Mouse (Mus musculus): ENCODE measurements at regions not wholly inside any gene's neighbourhood (a gene's known extent, or its start where the extent isn't known, plus 50 kb on each side); places are given as distances from the start of the nearest gene placed in this dataset.

DNA sequence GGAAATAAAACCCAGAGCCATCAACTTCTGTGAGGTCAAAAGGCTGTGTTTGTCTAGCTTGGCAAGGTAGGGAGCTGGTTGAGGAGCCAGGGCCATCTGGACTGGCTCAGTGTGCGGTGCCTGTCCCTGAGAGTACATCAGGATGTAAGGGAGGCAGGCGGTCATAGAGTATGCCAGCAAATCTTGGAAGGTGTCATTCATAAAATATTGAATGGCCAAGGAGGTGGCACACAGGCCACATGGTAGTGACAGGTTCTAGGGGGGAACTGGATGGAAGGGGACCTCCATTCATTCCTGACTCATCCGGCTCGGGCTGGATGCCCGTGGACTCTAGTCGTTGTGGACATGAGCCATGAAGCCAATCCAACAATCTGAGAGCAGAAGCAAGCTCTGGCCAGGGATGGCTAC lies 252.0 kb downstream of the Sipa1l2 start:
- H3K27ac ChIP-seq (ENCODE audit: low read depth): no peak overlapping the region
- H3K9ac ChIP-seq (replicated peaks): no peak overlapping the region
- TF ChIP-seq EP300 (IDR thresholded peaks at IDR 0.05; ENCODE audit: low read depth) (no peak), CTCF (IDR thresholded peaks at IDR 0.05; ENCODE audit: low read depth) (no peak)
- ATAC-seq (no peak), DNase-seq (no peak)
- WGBS (ENCODE audit: insufficient replicate concordance): 80% methylated on average over 6 of the region's 6 CpGs
- H3K4me1 ChIP-seq (ENCODE audit: insufficient read depth): no peaks in the 10 kb centered on the region
- no peak overlapping the region for H3K4me3 ChIP-seq (ENCODE audit: low read depth, low read length)
- no peaks in the 10 kb centered on the region for H3K27me3 ChIP-seq (ENCODE audit: insufficient read depth, low read length)
- H3K4me2 ChIP-seq (ENCODE audit: low read depth, low read length): no peak overlapping the region
- H3K36me3 ChIP-seq (replicated peaks; ENCODE audit: insufficient read depth, low read length): no peaks in the 10 kb centered on the region
- no peaks in the 10 kb centered on the region for H3K9me3 ChIP-seq (ENCODE audit: low read length)

DNA sequence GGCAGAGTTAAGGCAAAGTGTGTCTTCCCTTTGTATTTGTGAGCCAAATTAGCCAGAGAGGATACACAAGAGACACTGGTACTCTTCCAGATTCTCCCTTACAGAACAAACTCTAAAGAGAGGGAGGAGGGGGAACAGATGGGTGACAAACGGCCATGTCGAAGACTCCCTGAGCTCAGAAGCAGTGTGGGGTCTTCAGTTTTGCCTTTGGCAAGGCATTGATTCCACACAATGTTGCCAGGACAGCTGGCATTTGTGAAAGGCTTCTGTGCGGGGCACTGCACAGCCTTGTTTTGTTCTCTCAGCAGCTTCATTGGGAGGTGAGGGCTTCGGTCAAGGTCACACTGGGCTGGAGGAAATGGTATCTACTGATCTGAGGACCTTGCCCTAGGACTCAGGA lies 253.9 kb downstream of the Sipa1l2 start:
- WGBS (ENCODE audit: insufficient replicate concordance): 69% methylated on average over 4 of the region's 4 CpGs
- Histone ChIP-seq H3K27me3 (ENCODE audit: insufficient read depth, low read length) (no peaks in the 10 kb centered on the region), H3K36me3 (replicated peaks; ENCODE audit: insufficient read depth, low read length) (no peaks in the 10 kb centered on the region), H3K4me2 (ENCODE audit: low read depth, low read length) (no peak overlapping the region), H3K4me1 (ENCODE audit: insufficient read depth) (0 out of 2 replicates have a peak, but pooled peaks cover 4% of the 10 kb centered on the region), H3K27ac (ENCODE audit: low read depth) (no peak overlapping the region), H3K4me3 (ENCODE audit: low read depth, low read length) (no peak overlapping the region), H3K9me3 (ENCODE audit: low read length) (no peaks in the 10 kb centered on the region), H3K9ac (replicated peaks) (no peak overlapping the region)
- TF ChIP-seq CTCF (IDR thresholded peaks at IDR 0.05; ENCODE audit: low read depth): no peak
- no peak for TF ChIP-seq EP300 (IDR thresholded peaks at IDR 0.05; ENCODE audit: low read depth)
- ATAC-seq (no peak), DNase-seq (no peak)

DNA sequence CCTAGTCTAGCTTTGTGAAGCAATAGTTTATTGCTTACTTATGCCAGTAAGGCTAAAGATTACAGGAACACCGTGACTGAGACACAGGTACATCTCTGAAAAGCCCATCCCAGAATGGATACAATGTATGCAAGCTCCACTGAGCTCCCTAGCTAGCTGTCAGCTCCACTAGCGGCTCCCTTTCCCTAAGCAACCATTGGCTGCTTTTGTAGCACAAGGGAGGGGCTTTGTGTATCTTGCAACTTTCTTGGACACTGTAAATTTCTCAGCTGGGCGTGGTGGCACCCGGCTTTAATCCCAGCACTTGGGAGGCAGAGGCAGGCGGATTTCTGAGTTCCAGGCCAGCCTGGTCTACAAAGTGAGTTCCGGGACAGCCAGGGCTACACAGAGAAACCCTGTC lies 254.6 kb downstream of the Sipa1l2 start:
- Histone ChIP-seq H3K27ac (ENCODE audit: low read depth) (no peak overlapping the region), H3K9me3 (ENCODE audit: low read length) (no peaks in the 10 kb centered on the region), H3K4me3 (ENCODE audit: low read depth, low read length) (no peak overlapping the region), H3K36me3 (replicated peaks; ENCODE audit: insufficient read depth, low read length) (no peaks in the 10 kb centered on the region), H3K4me2 (ENCODE audit: low read depth, low read length) (no peak overlapping the region), H3K4me1 (ENCODE audit: insufficient read depth) (0 out of 2 replicates have a peak, but pooled peaks cover 4% of the 10 kb centered on the region), H3K9ac (replicated peaks) (no peak overlapping the region), H3K27me3 (ENCODE audit: insufficient read depth, low read length) (no peaks in the 10 kb centered on the region)
- WGBS (ENCODE audit: insufficient replicate concordance): 50% methylated on average over 6 of the region's 6 CpGs
- ATAC-seq (no peak), DNase-seq (no peak)
- TF ChIP-seq EP300 (IDR thresholded peaks at IDR 0.05; ENCODE audit: low read depth): no peak
- TF ChIP-seq CTCF (IDR thresholded peaks at IDR 0.05; ENCODE audit: low read depth): no peak

DNA sequence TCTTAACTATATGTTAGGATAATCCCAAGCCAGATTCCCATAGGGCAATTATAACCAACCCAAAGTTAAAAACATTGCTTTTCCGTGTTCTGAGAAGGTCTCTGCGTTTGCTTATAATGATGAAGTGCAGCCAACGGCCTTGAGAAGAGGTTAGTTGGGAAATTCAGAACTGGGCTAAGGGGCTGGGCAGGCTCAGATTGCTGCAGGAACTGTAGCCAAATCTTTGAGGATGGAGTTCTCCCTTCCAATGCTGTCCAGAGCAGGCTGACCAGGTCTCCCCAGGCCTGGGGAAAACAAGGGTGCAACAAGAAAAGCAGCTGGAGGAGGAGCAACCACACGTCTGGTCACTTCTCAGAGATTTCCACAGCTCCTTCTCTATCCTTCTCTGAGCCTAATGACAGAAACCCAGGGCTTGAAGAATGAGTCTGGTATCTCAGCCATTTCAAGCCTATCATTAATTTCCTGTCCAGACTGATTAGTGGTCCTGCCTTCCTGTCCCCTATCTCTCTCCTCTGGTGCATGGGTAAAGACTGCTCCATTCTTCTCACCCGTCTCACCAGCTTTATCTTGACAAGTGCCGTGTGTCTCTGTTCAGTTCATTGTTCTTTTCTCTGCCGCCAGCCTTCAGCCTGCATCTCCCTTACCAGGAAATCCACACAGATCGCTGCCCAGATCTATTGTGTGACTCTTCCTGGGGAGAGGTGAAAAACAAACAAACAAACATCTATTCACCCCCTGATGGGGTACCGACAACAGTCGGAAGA lies 255.2 kb downstream of the Sipa1l2 start:
- Histone ChIP-seq H3K27me3 (ENCODE audit: insufficient read depth, low read length) (no peaks in the 10 kb centered on the region), H3K36me3 (replicated peaks; ENCODE audit: insufficient read depth, low read length) (no peaks in the 10 kb centered on the region), H3K9me3 (ENCODE audit: low read length) (no peaks in the 10 kb centered on the region), H3K4me1 (ENCODE audit: insufficient read depth) (0 out of 2 replicates have a peak, but pooled peaks cover 4% of the 10 kb centered on the region), H3K9ac (replicated peaks) (no peak overlapping the region), H3K27ac (ENCODE audit: low read depth) (no peak overlapping the region), H3K4me2 (ENCODE audit: low read depth, low read length) (no peak overlapping the region), H3K4me3 (ENCODE audit: low read depth, low read length) (no peak overlapping the region)
- TF ChIP-seq EP300 (IDR thresholded peaks at IDR 0.05; ENCODE audit: low read depth) (no peak), CTCF (IDR thresholded peaks at IDR 0.05; ENCODE audit: low read depth) (no peak)
- ATAC-seq: no peak
- DNase-seq: no peak
- WGBS (ENCODE audit: insufficient replicate concordance): 47% methylated on average over 10 of the region's 10 CpGs

DNA sequence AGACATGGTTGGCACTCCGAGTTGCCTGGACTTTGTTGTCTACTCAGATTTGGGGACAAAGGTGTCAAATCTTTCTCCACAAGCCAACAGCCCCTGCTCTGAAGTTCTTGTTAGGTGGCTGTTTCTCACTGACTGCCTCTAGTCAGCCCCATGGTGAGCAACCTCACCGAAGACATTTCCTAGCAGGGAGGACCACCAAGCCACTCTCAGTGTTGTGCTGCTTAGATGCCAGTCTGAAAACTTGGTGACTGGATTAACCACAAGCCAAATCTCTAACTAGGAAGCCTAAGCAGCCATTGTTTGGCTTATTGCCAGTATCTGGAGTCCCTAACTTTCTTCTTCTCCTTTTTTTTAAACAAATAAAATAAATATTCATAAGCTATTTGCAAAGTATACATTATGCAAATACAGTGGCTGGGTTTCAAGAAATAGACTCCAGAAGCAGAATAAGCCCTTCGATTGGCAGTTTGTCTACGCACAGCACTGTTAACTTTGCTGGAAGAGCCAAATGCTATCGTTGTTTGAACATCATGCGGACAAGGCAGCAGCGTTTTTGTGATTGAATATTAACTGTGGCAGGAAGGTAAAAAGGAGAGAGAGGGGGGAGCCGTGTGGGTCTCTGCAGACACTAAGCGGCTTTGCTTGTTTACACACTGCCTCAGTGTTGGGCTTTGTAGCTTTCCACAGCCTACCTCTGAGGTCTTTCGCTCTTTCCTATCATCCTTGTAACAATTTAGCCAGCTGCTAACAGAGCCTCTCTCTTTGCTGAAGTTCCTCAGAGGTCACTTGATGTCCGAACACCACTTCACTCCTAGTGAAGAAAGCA lies 257.4 kb downstream of the Disc1 start:
- TF ChIP-seq EP300 (IDR thresholded peaks at IDR 0.05; ENCODE audit: low read depth): no peak
- TF ChIP-seq CTCF (IDR thresholded peaks at IDR 0.05; ENCODE audit: low read depth): no peak
- Histone ChIP-seq H3K9ac (replicated peaks) (no peak overlapping the region), H3K36me3 (replicated peaks; ENCODE audit: insufficient read depth, low read length) (no peaks in the 10 kb centered on the region), H3K9me3 (ENCODE audit: low read length) (no peaks in the 10 kb centered on the region), H3K4me1 (ENCODE audit: insufficient read depth) (0 out of 2 replicates have a peak, but pooled peaks cover 4% of the 10 kb centered on the region), H3K4me2 (ENCODE audit: low read depth, low read length) (no peak overlapping the region), H3K4me3 (ENCODE audit: low read depth, low read length) (no peak overlapping the region), H3K27ac (ENCODE audit: low read depth) (no peak overlapping the region), H3K27me3 (ENCODE audit: insufficient read depth, low read length) (no peaks in the 10 kb centered on the region)
- ATAC-seq (no peak), DNase-seq (no peak)
- 43% methylated on average over 11 of the region's 11 CpGs for WGBS (ENCODE audit: insufficient replicate concordance)

Measured in liver, postnatal 0 days (tissue).